In the genomic region with DNA sequence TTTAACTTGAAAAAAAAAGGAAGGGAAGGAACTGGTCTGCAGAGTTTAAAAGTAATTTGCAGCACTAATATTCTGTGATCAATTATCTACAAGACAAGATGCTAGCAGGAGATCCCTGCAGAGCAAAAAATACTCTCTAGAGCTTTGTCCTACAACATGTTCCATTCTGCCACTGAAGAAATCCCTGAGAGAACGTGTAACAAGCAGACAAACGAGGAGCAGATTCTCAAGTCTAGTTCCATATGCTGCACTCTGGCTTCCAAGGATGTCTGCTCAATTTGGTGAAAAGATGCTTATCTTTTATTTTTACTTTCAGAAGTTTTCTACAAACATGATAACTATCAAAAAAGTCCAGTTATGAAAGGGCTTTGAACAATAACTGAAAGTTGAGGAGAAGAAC, we compare ENCODE assay signal across 14 mouse cellular contexts. TPM values are rescaled to one million over a fixed set of nuclear protein-coding genes. Genes with fewer than 3 reads are reported as not detected.
"Had no signal": no experiment of that assay in that cellular context is flagged by ENCODE, and none has a peak within 500 bp of the region (broad histone marks: within the 10 kb centered on the region; RNA-seq: fewer than 3 reads in every experiment).

No protein-coding gene starts in this region.

- H3K27me3 ChIP-seq: limb, embryonic 12.5 days; liver, embryonic 13.5 days; lung, embryonic 15.5 days; midbrain, embryonic 12.5 days; neural tube, embryonic 13.5 days; stomach, embryonic 15.5 days had no signal

- H3K9me3 ChIP-seq: limb, embryonic 12.5 days; liver, embryonic 13.5 days; lung, embryonic 15.5 days; midbrain, embryonic 12.5 days; neural tube, embryonic 13.5 days; stomach, embryonic 15.5 days had no signal

- H3K4me3 ChIP-seq: limb, embryonic 12.5 days; liver, embryonic 13.5 days; lung, embryonic 15.5 days; midbrain, embryonic 12.5 days; neural tube, embryonic 13.5 days; stomach, embryonic 15.5 days had no signal

- H3K9ac ChIP-seq: limb, embryonic 12.5 days; liver, embryonic 13.5 days; liver, postnatal 0 days; lung, embryonic 15.5 days; midbrain, embryonic 12.5 days; neural tube, embryonic 13.5 days; stomach, embryonic 15.5 days had no signal

- H3K27ac ChIP-seq: limb, embryonic 12.5 days; liver, embryonic 13.5 days; lung, embryonic 15.5 days; midbrain, embryonic 12.5 days; neural tube, embryonic 13.5 days had no signal

- DNase-seq: liver; liver, embryonic 13.5 days; liver, postnatal 0 days; retina, postnatal 1 day; thymus, adult 18-20 months; thymus, postnatal 14 days had no signal

- H3K4me1 ChIP-seq: limb, embryonic 12.5 days; liver, embryonic 13.5 days; lung, embryonic 15.5 days; midbrain, embryonic 12.5 days; neural tube, embryonic 13.5 days; stomach, embryonic 15.5 days had no signal

- H3K4me2 ChIP-seq: limb, embryonic 12.5 days; liver, embryonic 13.5 days; lung, embryonic 15.5 days; midbrain, embryonic 12.5 days; neural tube, embryonic 13.5 days; stomach, embryonic 15.5 days had no signal

- ATAC-seq: inflammation-experienced regulatory T-cells, adult 6 months; intestine, postnatal 0 days; midbrain, embryonic 16.5 days had no signal

RNA-seq across cellular contexts. Expression of gene Gm128, which starts 40.8 kb away (rescaled TPM):
- polyA plus RNA-seq: midbrain, embryonic 12.5 days had no signal
